Mouse (Mus musculus): ENCODE results near the gene Gm7324. TPM values are rescaled to one million over a fixed set of nuclear protein-coding genes. Genes with fewer than 3 reads are reported as not detected.

Gm7324 gene
- not detected for polyA plus RNA-seq (2017; shearing (Covaris generic))

GRCm38 (mm10) chr14:43697621-43698020 lies at the start of gene Gm7324:
TSS of gene Gm7324 (plus strand) at chr14:43697828.

GRCm38 (mm10) chr14:43677099-43677498 lies 20.5 kb upstream of the Gm7324 start, which contains the start of gene Gm8165:
TSS of gene Gm8165 (minus strand) at chr14:43677199.

GRCm38 (mm10) chr14:43727385-43727784 lies 29.8 kb downstream of the Gm7324 start, which contains the start of gene Gm16506:
TSS of gene Gm16506 (minus strand) at chr14:43727485.

GRCm38 (mm10) chr14:43747566-43747965 lies 49.9 kb downstream of the Gm7324 start, which contains the start of gene Gm6526:
TSS of gene Gm6526 (plus strand) at chr14:43747866.

Other genes starting within 250 kb of the Gm7324 start
- gene Gm5799, start 154.3 kb upstream of the Gm7324 start, polyA plus RNA-seq (2017; shearing (Covaris generic)): not detected
- not detected for gene Gm17654, start 118.7 kb upstream of the Gm7324 start, polyA plus RNA-seq (2017; shearing (Covaris generic))
- not detected for gene Gm10375, start 89.8 kb upstream of the Gm7324 start, polyA plus RNA-seq (2017; shearing (Covaris generic))
- not detected for gene Gm8165, start 20.6 kb upstream of the Gm7324 start, polyA plus RNA-seq (2017; shearing (Covaris generic))
- not detected for gene Gm16506, start 29.7 kb downstream of the Gm7324 start, polyA plus RNA-seq (2017; shearing (Covaris generic))
- not detected for gene Gm6526, start 50.0 kb downstream of the Gm7324 start, polyA plus RNA-seq (2017; shearing (Covaris generic))
- not detected for gene Gm8180, start 86.9 kb downstream of the Gm7324 start, polyA plus RNA-seq (2017; shearing (Covaris generic))
- gene Ear1, start 177.7 kb downstream of the Gm7324 start, polyA plus RNA-seq (2017; shearing (Covaris generic)): not detected
- gene Ear10, start 225.7 kb downstream of the Gm7324 start, polyA plus RNA-seq (2017; shearing (Covaris generic)): not detected
- 0.19 TPM for gene Gm8113, start 227.6 kb downstream of the Gm7324 start, polyA plus RNA-seq (2017; shearing (Covaris generic))

All from effector memory CD4-positive, alpha-beta T cell, adult 5 months (primary cell).